Mouse (Mus musculus): ENCODE measurements around the gene Oser1. TPM values are rescaled to one million over a fixed set of nuclear protein-coding genes. Genes with fewer than 3 reads are reported as not detected.
A peak's percentile ranks its signal among the peaks of the same experiment; 100 is the strongest.

Gene Oser1
- polyA plus RNA-seq, 1 experiment from 2014 or later: 99.5 TPM

DNA sequence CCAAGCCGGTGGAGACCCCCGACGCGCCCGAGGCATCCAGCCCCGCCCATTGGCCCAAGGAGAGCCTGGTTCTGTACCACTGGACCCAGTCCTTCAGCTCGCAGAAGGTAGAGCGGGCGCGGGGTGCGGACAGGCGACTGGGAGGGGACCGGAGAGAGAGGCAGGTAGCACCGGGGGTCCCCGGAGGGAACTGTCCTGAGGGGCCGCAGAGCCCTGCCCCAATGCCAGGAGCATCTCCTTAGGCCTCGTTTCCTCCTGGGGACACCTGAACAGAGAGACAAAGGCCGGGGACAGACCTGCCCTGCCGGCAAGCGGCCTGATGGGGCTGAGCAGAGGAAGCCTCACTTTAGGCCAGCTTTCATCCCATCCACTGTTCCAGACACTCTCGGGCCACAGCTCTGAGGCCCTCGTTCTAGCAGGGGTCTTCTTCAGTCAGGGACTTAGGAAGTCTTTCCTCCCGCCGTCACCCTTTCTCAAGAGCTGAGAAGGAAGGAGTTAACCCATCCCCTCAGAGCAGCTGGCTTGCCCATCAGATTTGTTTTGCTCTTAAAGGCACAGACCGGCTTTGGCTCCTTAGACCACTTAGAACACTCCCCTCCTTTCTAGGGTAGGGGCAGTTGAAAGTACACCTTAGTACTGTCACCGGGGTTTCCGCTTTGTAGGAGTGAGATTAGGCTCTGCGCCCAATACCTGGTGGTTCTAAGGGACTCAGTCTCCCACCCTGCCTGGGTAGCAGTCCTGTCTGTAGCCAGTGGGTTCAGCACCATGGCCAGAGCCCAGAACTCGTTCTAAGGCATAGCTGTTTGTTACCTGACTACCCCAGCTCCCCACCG, 14.3 kb upstream of the Oser1 start:
- Histone ChIP-seq H3K4me3 (peak overlapping the region; percentile 61), H3K27ac (replicated peaks) (peak overlapping the region; percentile 69)

DNA sequence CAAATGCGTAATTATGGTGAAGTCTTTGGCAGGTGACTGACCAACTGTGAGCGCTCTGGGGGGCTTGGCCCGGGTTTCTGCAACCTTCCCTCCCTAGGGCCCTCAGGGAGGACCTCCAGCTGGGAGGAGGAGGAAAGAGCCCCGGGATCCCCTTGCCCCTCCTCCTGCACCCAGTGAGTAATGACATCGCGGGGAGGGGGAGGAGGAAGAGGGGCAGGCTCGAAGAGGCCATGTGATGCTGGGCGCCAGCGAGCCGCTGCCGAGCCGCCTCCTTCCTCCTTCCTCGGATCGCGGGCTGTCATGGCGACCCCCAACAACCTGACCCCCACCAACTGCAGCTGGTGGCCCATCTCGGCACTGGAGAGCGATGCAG, 13.7 kb upstream of the Oser1 start, which contains the start of gene Gdap1l1:
TSS of gene Gdap1l1 (plus strand) at position 231 of the 373 bp plus-strand sequence.
- H3K36me3 ChIP-seq (replicated peaks): no peaks in the 10 kb centered on the region
- H3K4me3 ChIP-seq: peak within 1 kb of the TSS; percentile 61
- peak within 1 kb of the TSS; percentile 69 for H3K27ac ChIP-seq (replicated peaks)
- H3K9me3 ChIP-seq: no peaks in the 10 kb centered on the region
- WGBS: 1% methylated on average over 18 of the region's 18 CpGs
- peaks cover 32% of the 10 kb centered on the region for H3K27me3 ChIP-seq (replicated peaks; ENCODE audit: low read depth, poor library complexity, severe bottlenecking)
- H3K4me1 ChIP-seq: peaks cover 25% of the 10 kb centered on the region
- peak; percentile 32 for DNase-seq (ENCODE audit: low spot score)

More for the DNA sequence above, 14.3 kb upstream of the Oser1 start:
- Histone ChIP-seq H3K4me1 (peaks cover 27% of the 10 kb centered on the region), H3K27me3 (replicated peaks; ENCODE audit: low read depth, poor library complexity, severe bottlenecking) (peaks cover 32% of the 10 kb centered on the region), H3K9me3 (no peaks in the 10 kb centered on the region), H3K36me3 (replicated peaks) (no peaks in the 10 kb centered on the region)
- DNase-seq (ENCODE audit: low spot score): peak; percentile 78
- WGBS: 2% methylated on average over 30 of the region's 30 CpGs

DNA sequence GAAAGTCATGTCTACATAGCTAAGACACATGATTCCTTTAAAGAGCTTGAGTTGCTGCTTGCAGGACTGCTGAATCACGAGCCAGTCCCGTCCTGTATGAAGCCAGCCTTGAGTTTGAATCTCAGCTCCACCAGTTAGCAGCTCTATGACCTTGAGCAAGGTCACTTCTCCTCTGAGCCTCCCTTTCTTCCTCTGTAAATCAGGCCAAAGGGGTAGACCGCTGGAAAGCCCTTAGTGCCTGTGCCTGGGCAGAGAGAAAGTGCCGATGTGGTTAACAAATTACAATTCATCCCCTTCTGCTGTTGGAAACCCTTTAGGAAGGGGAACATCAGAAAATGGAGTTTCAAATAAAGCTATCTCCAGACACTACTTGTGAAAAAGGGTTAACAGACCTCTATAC, 13.3 kb upstream of the Oser1 start:
- WGBS: 39% methylated on average over 4 of the region's 4 CpGs
- Histone ChIP-seq H3K9me3 (no peaks in the 10 kb centered on the region), H3K27me3 (replicated peaks; ENCODE audit: low read depth, poor library complexity, severe bottlenecking) (peaks cover 32% of the 10 kb centered on the region), H3K4me3 (peak overlapping the region; percentile 61), H3K36me3 (replicated peaks) (no peaks in the 10 kb centered on the region), H3K4me1 (peaks cover 25% of the 10 kb centered on the region), H3K27ac (replicated peaks) (no peak overlapping the region)
- no peak for DNase-seq (ENCODE audit: low spot score)

DNA sequence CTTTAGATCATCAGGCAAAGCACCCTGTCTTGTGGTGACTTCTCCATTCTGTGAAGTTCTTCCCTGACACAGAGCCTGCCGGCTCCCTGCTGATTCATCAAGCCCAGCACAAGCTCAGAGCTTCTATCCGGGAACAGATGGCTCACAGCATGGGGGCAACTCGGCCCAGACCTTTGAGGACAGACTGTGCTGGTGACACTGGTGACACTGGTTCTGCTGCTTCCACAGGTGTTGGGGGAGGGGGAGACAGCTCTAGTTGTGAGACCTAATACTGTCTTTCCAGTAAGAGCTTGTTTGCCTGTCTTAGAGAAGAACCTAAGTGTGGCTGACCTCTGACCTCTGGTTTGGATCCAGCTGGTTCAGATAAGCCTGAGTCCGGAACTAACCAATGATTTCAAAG, 9.5 kb upstream of the Oser1 start:
- 19% methylated on average over 4 of the region's 4 CpGs for WGBS
- H3K36me3 ChIP-seq (replicated peaks): no peaks in the 10 kb centered on the region
- H3K27ac ChIP-seq (replicated peaks): no peak overlapping the region
- H3K4me3 ChIP-seq: no peak overlapping the region
- DNase-seq (ENCODE audit: low spot score): no peak
- peaks cover 24% of the 10 kb centered on the region for H3K27me3 ChIP-seq (replicated peaks; ENCODE audit: low read depth, poor library complexity, severe bottlenecking)
- peaks cover 22% of the 10 kb centered on the region for H3K4me1 ChIP-seq
- no peaks in the 10 kb centered on the region for H3K9me3 ChIP-seq

DNA sequence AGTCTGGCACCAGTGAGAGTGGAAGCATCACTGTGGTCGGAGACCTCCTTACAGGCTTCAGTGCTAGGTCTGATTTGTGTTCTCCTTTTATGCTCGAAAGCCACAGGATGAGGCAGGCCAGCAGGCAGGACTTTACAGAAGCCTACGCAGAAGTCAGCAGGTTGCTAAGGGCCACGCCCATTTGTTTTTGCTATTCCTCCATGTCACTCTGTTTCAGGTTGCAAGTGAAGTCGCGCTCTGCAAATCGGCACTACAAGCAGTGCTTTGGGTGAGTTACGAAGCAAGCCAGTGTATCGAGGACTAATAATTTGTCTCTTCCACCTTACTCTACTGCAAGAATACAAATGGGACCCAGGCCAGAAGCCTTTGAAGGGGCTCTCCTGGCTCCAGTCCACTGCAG, 6.8 kb upstream of the Oser1 start:
- WGBS: 89% methylated on average over 9 of the region's 9 CpGs

DNA sequence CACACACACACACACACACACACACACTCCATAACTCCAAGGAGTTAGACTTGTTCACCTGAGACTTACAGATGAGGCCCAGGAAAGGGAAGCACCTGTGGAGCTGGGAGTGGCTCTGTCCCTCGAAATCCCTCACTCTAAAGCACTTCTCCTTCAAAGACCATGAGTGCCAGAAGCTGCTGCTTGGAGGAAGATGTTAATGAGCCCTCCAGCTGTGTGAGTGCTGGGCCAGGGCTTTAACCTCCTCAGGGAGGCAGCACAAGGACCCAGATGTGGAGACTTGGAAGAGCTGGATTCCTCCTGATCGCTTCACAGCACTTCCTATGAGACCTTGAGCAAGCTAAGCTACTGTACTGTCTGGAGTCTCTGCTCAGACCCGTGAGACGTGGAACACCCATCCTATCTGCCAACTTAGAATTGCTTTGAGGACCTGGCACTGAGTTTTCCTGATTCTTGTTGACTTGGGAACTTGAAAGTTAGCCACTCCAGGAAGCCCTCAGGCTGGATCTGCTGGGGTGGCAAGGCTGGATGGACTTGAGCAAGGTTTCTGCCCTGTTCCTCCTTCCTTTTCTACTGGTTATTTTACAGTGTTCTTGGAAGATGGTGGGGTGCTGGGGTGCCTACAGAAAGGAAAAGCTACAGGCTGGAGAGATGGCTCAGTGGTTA, 4.0 kb upstream of the Oser1 start:
- no peaks in the 10 kb centered on the region for H3K36me3 ChIP-seq (replicated peaks)
- no peaks in the 10 kb centered on the region for H3K9me3 ChIP-seq
- no peak for DNase-seq (ENCODE audit: low spot score)
- H3K4me3 ChIP-seq: no peak overlapping the region
- 0 out of 2 replicates have a peak, but pooled peaks cover 9% of the 10 kb centered on the region for H3K4me1 ChIP-seq
- no peaks in the 10 kb centered on the region for H3K27me3 ChIP-seq (replicated peaks; ENCODE audit: low read depth, poor library complexity, severe bottlenecking)
- WGBS: 54% methylated on average over 4 of the region's 4 CpGs
- H3K27ac ChIP-seq (replicated peaks): no peak overlapping the region

More for the DNA sequence above, 6.8 kb upstream of the Oser1 start:
- H3K4me3 ChIP-seq: no peak overlapping the region
- H3K27ac ChIP-seq (replicated peaks): no peak overlapping the region
- DNase-seq (ENCODE audit: low spot score): no peak
- no peaks in the 10 kb centered on the region for H3K36me3 ChIP-seq (replicated peaks)
- peaks cover 8% of the 10 kb centered on the region for H3K4me1 ChIP-seq
- no peaks in the 10 kb centered on the region for H3K9me3 ChIP-seq
- no peaks in the 10 kb centered on the region for H3K27me3 ChIP-seq (replicated peaks; ENCODE audit: low read depth, poor library complexity, severe bottlenecking)

DNA sequence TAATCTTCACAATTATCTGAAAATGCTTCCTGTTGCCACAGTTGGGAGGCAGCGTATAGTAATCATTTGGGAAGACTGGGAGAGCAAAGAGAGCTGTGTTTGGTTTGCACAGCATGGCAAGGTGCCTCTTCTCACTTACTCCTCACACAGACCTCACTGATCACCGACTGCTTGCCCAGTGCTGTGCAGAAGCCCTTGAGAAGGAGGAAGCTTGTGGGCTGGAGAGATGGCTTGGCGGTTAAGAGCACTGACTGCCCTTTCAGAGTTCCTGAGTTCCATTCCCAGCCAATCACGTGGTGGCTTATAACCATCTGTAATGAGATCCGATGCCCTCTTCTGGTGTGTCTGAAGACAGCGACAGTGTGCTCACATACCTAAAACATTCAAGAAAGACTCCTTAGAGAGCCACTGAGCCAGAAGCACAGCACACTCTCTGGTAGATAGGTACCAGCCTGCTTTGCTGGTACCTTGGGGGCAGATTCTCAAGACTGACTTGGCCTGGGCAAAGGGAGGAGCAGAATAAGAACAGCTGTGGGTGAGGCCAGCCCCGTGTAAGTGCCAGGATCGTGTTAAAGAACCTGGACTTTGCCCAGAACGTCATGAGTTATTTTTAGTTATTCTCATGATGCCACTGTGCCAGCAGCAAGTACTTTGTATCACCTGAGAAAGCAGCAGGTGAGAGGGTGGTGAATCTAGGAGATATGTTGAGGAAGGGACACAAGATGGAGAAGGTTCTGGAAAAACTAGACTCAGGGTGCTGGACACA, 1.4 kb downstream of the Oser1 start:
- 81% methylated on average over 9 of the region's 9 CpGs for WGBS
- H3K4me1 ChIP-seq: peaks cover 22% of the 10 kb centered on the region

GRCm38 (mm10) chr2:163420366-163420886, 4.1 kb downstream of the Oser1 start:
- Histone ChIP-seq H3K36me3 (replicated peaks) (peaks cover 9% of the 10 kb centered on the region; the same call in 1 of the 2 replicates), H3K9me3 (no peaks in the 10 kb centered on the region), H3K27ac (replicated peaks) (peak overlapping the region; percentile 90), H3K27me3 (replicated peaks; ENCODE audit: low read depth, poor library complexity, severe bottlenecking) (no peaks in the 10 kb centered on the region), H3K4me1 (peaks cover 29% of the 10 kb centered on the region), H3K4me3 (peak overlapping the region; percentile 98)
- no peak for DNase-seq (ENCODE audit: low spot score)
- WGBS: 43% methylated on average over 10 of the region's 10 CpGs

More for the DNA sequence above, 1.4 kb downstream of the Oser1 start:
- no peak for DNase-seq (ENCODE audit: low spot score)
- no peaks in the 10 kb centered on the region for H3K9me3 ChIP-seq
- H3K4me3 ChIP-seq: no peak overlapping the region
- H3K27ac ChIP-seq (replicated peaks): no peak overlapping the region
- H3K36me3 ChIP-seq (replicated peaks): peaks cover 7% of the 10 kb centered on the region; the same call in 1 of the 2 replicates
- H3K27me3 ChIP-seq (replicated peaks; ENCODE audit: low read depth, poor library complexity, severe bottlenecking): no peaks in the 10 kb centered on the region

DNA sequence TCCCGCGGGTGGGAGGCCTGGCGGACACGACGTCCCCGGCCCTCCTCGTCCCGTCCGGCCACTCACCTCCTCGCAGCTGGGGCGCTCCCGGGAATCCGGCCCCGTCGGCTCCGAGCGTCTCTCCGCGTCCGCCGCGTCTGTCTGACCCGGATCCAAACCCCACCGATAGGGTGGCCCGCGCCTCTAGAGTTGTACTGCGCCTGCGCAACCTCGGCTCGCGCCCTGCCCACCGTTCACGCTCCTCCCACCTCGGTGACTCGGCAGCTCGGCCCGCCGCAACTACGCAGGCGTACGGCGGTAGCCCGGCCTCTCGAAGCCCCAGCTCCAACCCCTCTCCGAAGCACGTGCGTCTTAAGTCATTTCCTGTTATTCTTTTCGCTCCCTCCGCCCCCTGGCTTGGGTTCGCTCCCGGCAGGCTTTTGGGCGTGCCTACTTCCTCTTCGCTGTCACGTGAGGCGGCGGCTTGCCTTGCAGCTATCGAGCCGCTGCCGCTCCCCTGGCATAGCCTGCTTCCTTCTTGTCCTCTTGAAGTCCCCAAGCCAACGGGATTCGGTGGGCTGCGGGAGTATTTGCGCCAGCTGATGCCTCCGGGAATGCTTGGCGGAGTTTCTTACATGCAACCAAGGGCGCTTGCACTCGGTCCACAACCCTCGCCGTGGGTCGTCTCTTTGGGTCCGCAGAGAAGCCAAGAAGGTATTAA, 5.0 kb downstream of the Oser1 start:
- WGBS: under 1% methylated on average over 71 of the region's 71 CpGs
- peaks cover 18% of the 10 kb centered on the region for H3K36me3 ChIP-seq (replicated peaks)
- peak overlapping the region; percentile 98 for H3K4me3 ChIP-seq
- no peaks in the 10 kb centered on the region for H3K9me3 ChIP-seq
- H3K27ac ChIP-seq (replicated peaks): peak overlapping the region; percentile 90
- DNase-seq (ENCODE audit: low spot score): peak; percentile 99
- H3K4me1 ChIP-seq: peaks cover 26% of the 10 kb centered on the region
- H3K27me3 ChIP-seq (replicated peaks; ENCODE audit: low read depth, poor library complexity, severe bottlenecking): no peaks in the 10 kb centered on the region

- H3K4me3 ChIP-seq: peak overlapping the region; percentile 98
- no peak for DNase-seq (ENCODE audit: low spot score)
- no peaks in the 10 kb centered on the region for H3K27me3 ChIP-seq (replicated peaks; ENCODE audit: low read depth, poor library complexity, severe bottlenecking)
- peak overlapping the region; percentile 90 for H3K27ac ChIP-seq (replicated peaks)
- no peaks in the 10 kb centered on the region for H3K9me3 ChIP-seq
- peaks cover 23% of the 10 kb centered on the region for H3K36me3 ChIP-seq (replicated peaks)
- H3K4me1 ChIP-seq: peaks cover 20% of the 10 kb centered on the region
- WGBS: under 1% methylated on average over 50 of the region's 50 CpGs
Measured at GRCm38 (mm10) chr2:163418841-163419345, 5.6 kb downstream of the Oser1 start.

GRCm38 (mm10) chr2:163417830-163418229, 6.7 kb downstream of the Oser1 start:
- H3K27me3 ChIP-seq (replicated peaks; ENCODE audit: low read depth, poor library complexity, severe bottlenecking): no peaks in the 10 kb centered on the region
- peak overlapping the region; percentile 98 for H3K4me3 ChIP-seq
- DNase-seq (ENCODE audit: low spot score): no peak
- H3K9me3 ChIP-seq: no peaks in the 10 kb centered on the region
- peaks cover 19% of the 10 kb centered on the region for H3K4me1 ChIP-seq
- no peak overlapping the region for H3K27ac ChIP-seq (replicated peaks)
- peaks cover 26% of the 10 kb centered on the region for H3K36me3 ChIP-seq (replicated peaks)

Measured in embryonic facial prominence, embryonic 10.5 days (tissue).